Mouse (Mus musculus): Measurements from ENCODE around the gene Olfr1191-ps1. TPM values are rescaled to one million over a fixed set of nuclear protein-coding genes. Genes with fewer than 3 reads are reported as not detected.
"Not testable (repeated sequence)": the region's sequence is repeated elsewhere in the genome, so short reads cannot be mapped to it uniquely, and the experiment has no call there.

The Olfr1191-ps1 gene
- polyA plus RNA-seq (2015; fragmentation: Nextera tagmentation; extraction: Ambion mirVana) = not detected in 2 replicates

- H3K27me3 ChIP-seq; H3K36me3 ChIP-seq (replicated peaks); H3K4me3 ChIP-seq (replicated peaks); ATAC-seq (ENCODE audit: insufficient read depth); H3K9me3 ChIP-seq (replicated peaks); H3K9ac ChIP-seq; H3K4me1 ChIP-seq (replicated peaks); H3K27ac ChIP-seq (replicated peaks); H3K4me2 ChIP-seq: not testable (repeated sequence)
- 67% methylated on average over 1 of the region's 1 CpGs for WGBS (ENCODE audit: insufficient replicate concordance)
These were observed at the start of gene Olfr1191-ps1 for GRCm38 (mm10) chr2:88640242-88640641. Gene Olfr1191-ps1, plus strand, starts transcription at chr2:88640542.

DNA sequence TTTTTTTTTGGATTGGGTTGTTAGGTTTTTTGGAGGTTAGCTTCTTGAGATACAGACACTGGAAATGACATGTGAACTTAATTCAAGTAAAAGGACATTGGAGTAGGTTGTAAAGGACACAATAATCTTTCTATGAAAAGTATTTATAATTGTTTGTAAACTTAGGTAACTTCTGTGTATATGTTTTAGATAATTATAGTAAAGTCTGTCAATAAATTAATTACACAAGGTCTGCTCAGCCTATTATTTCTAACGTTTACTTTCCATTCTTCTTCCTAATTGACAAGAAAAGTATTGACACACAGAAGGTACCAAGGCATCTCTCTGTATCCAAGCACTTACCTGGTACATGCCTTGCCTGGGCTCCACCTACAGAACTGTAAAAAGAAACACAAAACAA, 7.9 kb downstream of the Olfr1191-ps1 start, which contains the start of gene Olfr1192-ps1:
Gene Olfr1192-ps1, plus strand, starts transcription at position 301 of the 400 bp plus-strand sequence.
- ATAC-seq (ENCODE audit: insufficient read depth) = no peak
- Histone ChIP-seq H3K4me1 (replicated peaks) (no peaks in the 10 kb centered on the region), H3K36me3 (replicated peaks) (no peaks in the 10 kb centered on the region), H3K27ac (replicated peaks) (no peak within 1 kb of the TSS), H3K27me3 (no peaks in the 10 kb centered on the region), H3K9me3 (replicated peaks) (no peaks in the 10 kb centered on the region), H3K4me3 (replicated peaks) (no peak within 1 kb of the TSS), H3K4me2 (no peak within 1 kb of the TSS), H3K9ac (no peak within 1 kb of the TSS)
- 33% methylated on average over 1 of the region's 1 CpGs for WGBS (ENCODE audit: insufficient replicate concordance)

GRCm38 (mm10) chr2:88675328-88675727, 35.0 kb downstream of the Olfr1191-ps1 start, which contains the start of gene Olfr1193:
Gene Olfr1193, plus strand, starts transcription at chr2:88675628.
- not testable (repeated sequence) for H3K9me3 ChIP-seq (replicated peaks); ATAC-seq (ENCODE audit: insufficient read depth); H3K4me3 ChIP-seq (replicated peaks); H3K9ac ChIP-seq; H3K4me2 ChIP-seq; H3K27me3 ChIP-seq; H3K27ac ChIP-seq (replicated peaks); H3K36me3 ChIP-seq (replicated peaks); H3K4me1 ChIP-seq (replicated peaks)

DNA sequence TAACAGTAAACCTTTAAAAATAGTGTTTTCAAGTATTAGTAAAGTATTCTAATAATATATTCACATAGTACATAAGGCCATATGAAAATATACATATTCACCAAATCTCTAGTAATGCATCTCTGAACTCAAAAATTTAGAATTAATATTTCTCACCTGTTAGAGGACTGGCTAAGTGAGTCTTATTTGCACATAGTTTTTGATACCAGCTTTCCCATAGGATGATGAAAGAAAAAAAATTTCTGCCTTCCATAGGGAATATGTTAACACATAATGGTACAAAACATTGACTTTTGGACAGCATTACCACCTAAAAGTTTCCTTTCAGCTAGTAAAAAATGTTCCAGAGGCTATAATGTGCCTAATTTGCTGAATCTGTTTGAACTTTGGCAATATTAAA, 48.7 kb downstream of the Olfr1191-ps1 start, which contains the start of gene Olfr1195:
Gene Olfr1195, minus strand, starts transcription at position 101 of the 400 bp plus-strand sequence.
- H3K9ac ChIP-seq = no peak within 1 kb of the TSS
- no peaks in the 10 kb centered on the region for H3K4me1 ChIP-seq (replicated peaks)
- H3K9me3 ChIP-seq (replicated peaks) = no peaks in the 10 kb centered on the region
- no peak within 1 kb of the TSS for H3K4me2 ChIP-seq
- H3K36me3 ChIP-seq (replicated peaks) = no peaks in the 10 kb centered on the region
- H3K27me3 ChIP-seq = no peaks in the 10 kb centered on the region
- H3K27ac ChIP-seq (replicated peaks) = no peak within 1 kb of the TSS
- ATAC-seq (ENCODE audit: insufficient read depth) = no peak
- no peak within 1 kb of the TSS for H3K4me3 ChIP-seq (replicated peaks)

Other genes starting within 250 kb of the Olfr1191-ps1 start
- not detected in 2 replicates for gene Olfr1179, start 234.1 kb upstream of the Olfr1191-ps1 start, polyA plus RNA-seq (2015; fragmentation: Nextera tagmentation; extraction: Ambion mirVana)
- not detected in 2 replicates for gene Olfr1180, start 221.4 kb upstream of the Olfr1191-ps1 start, polyA plus RNA-seq (2015; fragmentation: Nextera tagmentation; extraction: Ambion mirVana)
- gene Olfr1181, start 214.4 kb upstream of the Olfr1191-ps1 start, polyA plus RNA-seq (2015; fragmentation: Nextera tagmentation; extraction: Ambion mirVana) = not detected in 2 replicates
- not detected in 2 replicates for gene Gm13757, start 191.4 kb upstream of the Olfr1191-ps1 start, polyA plus RNA-seq (2015; fragmentation: Nextera tagmentation; extraction: Ambion mirVana)
- not detected in 2 replicates for gene Olfr1183, start 185.7 kb upstream of the Olfr1191-ps1 start, polyA plus RNA-seq (2015; fragmentation: Nextera tagmentation; extraction: Ambion mirVana)
- gene Olfr1184, start 156.9 kb upstream of the Olfr1191-ps1 start, polyA plus RNA-seq (2015; fragmentation: Nextera tagmentation; extraction: Ambion mirVana) = not detected in 2 replicates
- gene Olfr1185-ps1, start 147.2 kb upstream of the Olfr1191-ps1 start, polyA plus RNA-seq (2015; fragmentation: Nextera tagmentation; extraction: Ambion mirVana) = not detected in 2 replicates
- gene Olfr1186, start 122.0 kb upstream of the Olfr1191-ps1 start, polyA plus RNA-seq (2015; fragmentation: Nextera tagmentation; extraction: Ambion mirVana) = not detected in 2 replicates
- not detected in 2 replicates for gene Olfr1188, start 83.6 kb upstream of the Olfr1191-ps1 start, polyA plus RNA-seq (2015; fragmentation: Nextera tagmentation; extraction: Ambion mirVana)
- not detected in 2 replicates for gene Olfr1189, start 54.1 kb upstream of the Olfr1191-ps1 start, polyA plus RNA-seq (2015; fragmentation: Nextera tagmentation; extraction: Ambion mirVana)
- not detected in 2 replicates for gene Olfr1192-ps1, start 8.0 kb downstream of the Olfr1191-ps1 start, polyA plus RNA-seq (2015; fragmentation: Nextera tagmentation; extraction: Ambion mirVana)
- gene Olfr1193, start 35.1 kb downstream of the Olfr1191-ps1 start, polyA plus RNA-seq (2015; fragmentation: Nextera tagmentation; extraction: Ambion mirVana) = not detected in 2 replicates
- gene Olfr1195, start 48.6 kb downstream of the Olfr1191-ps1 start, polyA plus RNA-seq (2015; fragmentation: Nextera tagmentation; extraction: Ambion mirVana) = not detected in 2 replicates
- not detected in 2 replicates for gene Olfr1196, start 64.1 kb downstream of the Olfr1191-ps1 start, polyA plus RNA-seq (2015; fragmentation: Nextera tagmentation; extraction: Ambion mirVana)
- not detected in 2 replicates for gene Olfr1197, start 91.8 kb downstream of the Olfr1191-ps1 start, polyA plus RNA-seq (2015; fragmentation: Nextera tagmentation; extraction: Ambion mirVana)
- not detected in 2 replicates for gene Olfr1198, start 110.8 kb downstream of the Olfr1191-ps1 start, polyA plus RNA-seq (2015; fragmentation: Nextera tagmentation; extraction: Ambion mirVana)
- not detected in 2 replicates for gene Olfr1199, start 119.9 kb downstream of the Olfr1191-ps1 start, polyA plus RNA-seq (2015; fragmentation: Nextera tagmentation; extraction: Ambion mirVana)
- not detected in 2 replicates for gene Olfr1200, start 129.9 kb downstream of the Olfr1191-ps1 start, polyA plus RNA-seq (2015; fragmentation: Nextera tagmentation; extraction: Ambion mirVana)
- gene Olfr1201, start 152.5 kb downstream of the Olfr1191-ps1 start, polyA plus RNA-seq (2015; fragmentation: Nextera tagmentation; extraction: Ambion mirVana) = not detected in 2 replicates
- not detected in 2 replicates for gene Olfr1202, start 174.0 kb downstream of the Olfr1191-ps1 start, polyA plus RNA-seq (2015; fragmentation: Nextera tagmentation; extraction: Ambion mirVana)
- not detected in 2 replicates for gene Olfr1205, start 189.2 kb downstream of the Olfr1191-ps1 start, polyA plus RNA-seq (2015; fragmentation: Nextera tagmentation; extraction: Ambion mirVana)
- not detected in 2 replicates for gene Olfr1204, start 208.8 kb downstream of the Olfr1191-ps1 start, polyA plus RNA-seq (2015; fragmentation: Nextera tagmentation; extraction: Ambion mirVana)
- gene Olfr1206, start 222.7 kb downstream of the Olfr1191-ps1 start, polyA plus RNA-seq (2015; fragmentation: Nextera tagmentation; extraction: Ambion mirVana) = not detected in 2 replicates